Comparison of ENCODE assay signal across 26 mouse cellular contexts in genomic region chr12:81152082-81152481, GRCm38 (mm10).
DNase-seq lines count a peak whose midpoint lies in the region; TF ChIP-seq lines count a peak whose summit lies in the region.
"Had no signal": no experiment of that assay in that cellular context is flagged by ENCODE, and none has a peak within 500 bp of the region (broad histone marks: within the 10 kb centered on the region; RNA-seq: fewer than 3 reads in every experiment).

No protein-coding gene starts in this region.

- no peaks in the 10 kb centered on the region for H3K36me3 ChIP-seq in C2C12 (ENCODE audit: control insufficient read depth, insufficient read depth)
- H3K36me3 ChIP-seq: embryonic facial prominence, embryonic 13.5 days; forebrain, embryonic 12.5 days; limb, embryonic 15.5 days; liver, embryonic 13.5 days; midbrain, embryonic 13.5 days; neural tube, embryonic 15.5 days; stomach, embryonic 15.5 days had no signal

- TF ChIP-seq CTCF in C2C12 (IDR thresholded peaks at IDR 0.05; ENCODE audit: control insufficient read depth, insufficient read depth, insufficient read length) = no peak

- no peak overlapping the region for H3K4me3 ChIP-seq in C2C12 (ENCODE audit: insufficient read depth, poor library complexity, severe bottlenecking)
- H3K4me3 ChIP-seq: embryonic facial prominence, embryonic 13.5 days; erythroblast, embryonic 14.5 days; forebrain, embryonic 12.5 days; limb, embryonic 10.5 days; limb, embryonic 15.5 days; liver, embryonic 13.5 days; midbrain, embryonic 13.5 days; neural tube, embryonic 15.5 days; stomach, embryonic 15.5 days had no signal

- no peaks in the 10 kb centered on the region for H3K79me3 ChIP-seq in C2C12 (ENCODE audit: low read depth)

- peak; percentile 17 to 32 for DNase-seq in heart, adult 9 months (ENCODE audit: low spot score in 2 of 2)
- DNase-seq in heart, postnatal 14 days = no peak
- peak; percentile 60 for DNase-seq in fibroblast of lung, adult 2 months (ENCODE audit: low read depth)
- no peak for DNase-seq in layer of hippocampus, adult 18-20 months (ENCODE audit: low spot score in 2 of 2)
- DNase-seq in MN1 (ENCODE audit: low spot score) = no peak
- DNase-seq: adrenal gland, adult 2 months; adrenal gland, postnatal 36 days; cerebellum, adult 18-20 months; cerebellum, postnatal 10 days; forebrain, postnatal 0 days; gastrocnemius, postnatal 10 days; kidney, adult 2 months; layer of hippocampus, adult 9-11 months; liver, embryonic 13.5 days; lung, adult 18-20 months; lung, postnatal 4 days; right cerebral cortex, postnatal 25 days had no signal

- no peaks in the 10 kb centered on the region for H3K27me3 ChIP-seq in C2C12 (ENCODE audit: control insufficient read depth, insufficient read depth, insufficient read length)
- H3K27me3 ChIP-seq: embryonic facial prominence, embryonic 13.5 days; limb, embryonic 15.5 days; liver, embryonic 13.5 days; neural tube, embryonic 15.5 days; stomach, embryonic 15.5 days had no signal

- H3ac ChIP-seq in C2C12 (ENCODE audit: control insufficient read depth, insufficient read length, low read depth) = no peak overlapping the region

- H3K79me2 ChIP-seq in C2C12 (ENCODE audit: control insufficient read depth, insufficient read depth) = no peaks in the 10 kb centered on the region

- intact Hi-C loops in heart, postnatal 14 days (cut with DNase I) = no loop called here

TF ChIP-seq in C2C12, 6 proteins besides CTCF, POLR2A, EP300 and RAD21:
- peak; percentile 55 for TF ChIP-seq MYOD1 (IDR thresholded peaks at IDR 0.05; ENCODE audit: control insufficient read depth, insufficient read length, low read depth)
- TF ChIP-seq MYOG (IDR thresholded peaks at IDR 0.05; ENCODE audit: control insufficient read depth, extremely low read depth, insufficient read length) = no peak

Comparison
In these comparisons a context has a peak if more than half of its experiments do, and no peak if none do; other contexts are left out.
1. DNase-seq: peak in heart, adult 9 months (2 of 2) and fibroblast of lung, adult 2 months (single experiment); none in heart, postnatal 14 days (0 of 2), layer of hippocampus, adult 18-20 months (0 of 2) and MN1 (single experiment).